Mouse (Mus musculus) stomach, embryonic 15.5 days (tissue): ENCODE results near the gene Ttc39b. TPM values are rescaled to one million over a fixed set of nuclear protein-coding genes. Genes with fewer than 3 reads are reported as not detected.

Experiments used
- ATAC-seq: fragments of 200-750 bp; cut with Nextera tagmentation; 2 replicates; pipeline ENCODE4 v1.8.0; 2017; ENCODE audit warnings: low read depth, moderate number of reproducible peaks, moderate TSS enrichment; ENCODE audit not compliant: insufficient read depth, low FRiP score
- H3K27ac ChIP-seq: fragments of 300-500 bp; sonication (generic); 2 replicates; pipeline ENCODE4 v1.5.1; 2015; ENCODE audit warnings: mild to moderate bottlenecking, inconsistent platforms
- H3K27me3 ChIP-seq: fragments of 300-500 bp; sonication (generic); replicated peaks from 2 replicates; pipeline ENCODE4 v1.6.1; 2015; ENCODE audit warnings: inconsistent platforms
- H3K36me3 ChIP-seq: fragments of 300-500 bp; sonication (generic); 2 replicates; pipeline ENCODE4 v1.6.1; 2015; ENCODE audit warnings: inconsistent platforms
- H3K4me1 ChIP-seq: fragments of 300-500 bp; sonication (generic); 2 replicates; pipeline ENCODE4 v1.6.1; 2015; ENCODE audit warnings: inconsistent platforms
- H3K4me2 ChIP-seq: fragments of 300-500 bp; sonication (generic); 2 replicates; pipeline ENCODE4 v1.6.1; 2015; ENCODE audit warnings: mild to moderate bottlenecking, inconsistent platforms
- H3K4me3 ChIP-seq: fragments of 300-500 bp; sonication (generic); replicated peaks from 2 replicates; pipeline ENCODE4 v1.5.1; 2015; ENCODE audit warnings: inconsistent platforms
- H3K9ac ChIP-seq: fragments of 300-500 bp; sonication (generic); 2 replicates; pipeline ENCODE4 v1.6.1; 2015; ENCODE audit warnings: inconsistent platforms
- H3K9me3 ChIP-seq: fragments of 300-500 bp; sonication (generic); 2 replicates; pipeline ENCODE4 v1.6.1; 2016; ENCODE audit warnings: inconsistent platforms
- WGBS: fragments of 180-500 bp; shearing (Covaris S2); methylation state at CpG from one replicate; pipeline ENCODE4 v1.1.7; 2015; 5-methylcytosine and 5-hydroxymethylcytosine counted together
- polyA plus RNA-seq: library from polyadenylated mRNA; unstranded; fragments of >200 nt; fragmentation: Nextera tagmentation; extraction: Ambion mirVana; gene quantifications from 2 replicates; pipeline ENCODE4 v1.2.1, GENCODE M21; 2015

Gene Ttc39b
- polyA plus RNA-seq, 1 experiment from 2014 or later, result 3.3 TPM

DNA sequence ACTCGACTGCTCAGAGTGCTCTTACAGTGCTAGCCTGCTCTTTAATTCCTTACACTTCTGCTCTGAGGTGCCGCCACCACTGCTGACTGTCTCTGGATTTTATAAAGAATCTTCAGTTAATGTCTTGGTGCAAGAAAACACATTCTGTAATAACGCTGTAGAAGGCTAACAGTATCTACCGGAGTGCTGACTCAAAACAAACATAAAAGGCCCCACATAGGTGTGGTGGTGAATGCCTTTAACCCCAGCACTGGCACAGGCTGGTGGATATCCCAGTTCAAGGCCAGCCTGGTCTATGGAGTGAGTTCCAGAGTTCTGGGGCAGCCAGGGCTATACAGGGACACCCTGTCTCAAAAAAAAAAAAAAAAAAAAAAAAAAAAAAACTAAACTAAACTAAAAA lies 8.1 kb downstream of the Ttc39b start:
- Histone ChIP-seq H3K9me3 (no peaks in the 10 kb centered on the region), H3K4me3 (no peak overlapping the region), H3K27ac (peak overlapping the region; percentile 21; the same call in 1 of the 2 replicates), H3K4me2 (peak overlapping the region; percentile 35; the same call in 1 of the 2 replicates), H3K36me3 (no peaks in the 10 kb centered on the region), H3K27me3 (no peaks in the 10 kb centered on the region), H3K9ac (no peak overlapping the region), H3K4me1 (peaks cover 12% of the 10 kb centered on the region; the same call in 1 of the 2 replicates)
- WGBS, result 65% methylated on average over 4 of the region's 4 CpGs
- ATAC-seq, result no peak

DNA sequence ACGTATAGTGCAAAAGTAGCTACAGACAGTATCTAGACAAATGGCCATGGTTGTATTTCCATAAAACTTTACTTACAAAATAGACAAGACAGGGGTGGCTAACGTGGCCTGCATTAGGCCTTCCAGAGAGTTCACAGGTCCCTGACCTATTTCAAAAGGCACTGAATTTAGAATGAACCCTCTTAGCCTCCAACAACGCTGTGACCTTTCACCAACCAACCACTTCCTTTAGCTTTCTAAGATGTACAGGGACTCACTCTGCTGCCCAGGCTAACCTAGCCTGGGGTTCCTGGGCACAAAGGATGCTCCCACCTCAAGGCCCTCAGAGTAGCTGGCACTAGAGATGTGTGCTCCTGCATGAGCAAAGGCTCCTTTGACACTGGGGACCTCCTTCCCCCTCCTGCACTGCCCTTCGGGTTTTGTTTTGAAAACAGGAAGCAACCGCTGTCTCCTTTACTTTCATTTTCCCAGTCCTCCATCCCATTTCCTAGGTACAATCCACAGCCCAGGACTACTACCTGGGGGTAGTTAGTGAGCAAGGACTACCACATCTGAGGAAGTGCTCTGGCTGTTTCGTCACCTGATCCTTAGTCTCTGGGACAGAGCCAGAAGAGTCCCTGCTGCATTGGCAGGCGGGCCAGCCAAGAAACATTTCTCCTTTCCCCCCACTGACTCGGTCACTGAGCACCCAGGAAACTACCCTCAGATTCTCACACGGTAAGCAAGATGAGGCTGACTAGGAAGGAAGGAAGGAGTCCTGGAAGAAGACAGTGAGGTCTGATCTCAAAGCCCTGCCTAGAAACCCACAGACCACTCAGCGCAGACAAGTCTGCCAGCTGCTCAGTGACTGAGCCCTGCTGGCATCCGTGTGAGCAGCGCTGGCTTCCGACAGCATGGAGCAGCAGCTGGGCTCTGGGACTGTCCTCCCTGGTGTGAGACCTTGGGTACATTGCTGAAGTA lies 8.9 kb downstream of the Ttc39b start:
- Histone ChIP-seq H3K27me3 (no peaks in the 10 kb centered on the region), H3K4me1 (peaks cover 12% of the 10 kb centered on the region; the same call in 1 of the 2 replicates), H3K27ac (peak overlapping the region; percentile 21; the same call in 1 of the 2 replicates), H3K4me2 (peak overlapping the region; percentile 35), H3K9me3 (no peaks in the 10 kb centered on the region), H3K4me3 (0 out of 2 replicates have a peak overlapping the region, but pooled peaks have one; percentile 14), H3K9ac (no peak overlapping the region), H3K36me3 (no peaks in the 10 kb centered on the region)
- WGBS, result 50% methylated on average over 13 of the region's 13 CpGs
- 0 out of 2 replicates have a peak, but pooled peaks have one; percentile 19 for ATAC-seq

DNA sequence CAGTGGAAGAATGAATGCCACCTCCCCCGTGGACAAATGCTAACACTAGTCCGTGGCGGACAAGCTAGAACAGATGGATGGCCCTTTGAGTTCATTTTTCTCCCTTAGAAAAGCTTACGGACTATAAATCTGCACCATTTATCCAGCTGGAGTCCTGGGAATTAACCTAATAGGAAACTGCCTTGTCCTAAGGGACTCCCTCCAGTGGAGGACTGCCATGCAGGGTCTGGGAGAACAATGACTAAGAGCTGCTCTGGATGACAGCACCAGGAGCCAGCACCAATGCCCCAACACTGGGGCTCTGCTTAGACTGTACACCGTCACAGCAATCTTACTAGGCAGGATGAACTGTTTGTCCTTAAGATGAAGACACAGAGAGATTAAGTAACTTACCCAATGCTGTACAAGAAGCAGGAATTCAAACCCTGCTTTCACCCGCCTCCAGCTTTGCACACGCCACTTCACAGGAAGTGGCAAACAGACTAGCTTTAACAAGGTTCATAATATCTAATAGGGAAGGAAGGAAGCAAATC lies 9.7 kb downstream of the Ttc39b start:
- no peak for ATAC-seq
- Histone ChIP-seq H3K27me3 (no peaks in the 10 kb centered on the region), H3K9me3 (no peaks in the 10 kb centered on the region), H3K4me3 (no peak overlapping the region), H3K9ac (no peak overlapping the region), H3K36me3 (no peaks in the 10 kb centered on the region), H3K4me2 (no peak overlapping the region), H3K4me1 (peaks cover 12% of the 10 kb centered on the region; the same call in 1 of the 2 replicates), H3K27ac (no peak overlapping the region)
- WGBS, result 62% methylated on average over 7 of the region's 7 CpGs

DNA sequence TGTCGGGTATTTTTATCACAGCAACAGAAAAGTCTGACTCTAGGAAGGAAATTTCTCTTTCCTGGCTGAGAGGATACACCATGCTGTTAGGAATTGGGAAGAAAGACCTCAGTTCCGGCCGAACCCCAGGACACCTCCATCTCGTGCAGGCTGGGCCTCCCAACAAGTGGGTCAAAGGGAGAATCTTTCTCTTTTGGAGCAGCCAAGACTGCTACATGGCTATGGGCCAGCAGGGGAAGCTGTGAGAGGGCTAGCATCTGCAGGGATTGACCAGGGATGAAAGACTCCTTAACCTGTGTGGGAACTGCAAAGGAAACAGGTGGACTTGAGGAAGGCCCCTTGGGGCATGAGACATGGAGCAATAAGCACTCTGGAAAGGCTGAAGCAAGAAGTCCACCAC lies 11.7 kb downstream of the Ttc39b start:
- no peak overlapping the region for H3K4me2 ChIP-seq
- no peak for ATAC-seq

DNA sequence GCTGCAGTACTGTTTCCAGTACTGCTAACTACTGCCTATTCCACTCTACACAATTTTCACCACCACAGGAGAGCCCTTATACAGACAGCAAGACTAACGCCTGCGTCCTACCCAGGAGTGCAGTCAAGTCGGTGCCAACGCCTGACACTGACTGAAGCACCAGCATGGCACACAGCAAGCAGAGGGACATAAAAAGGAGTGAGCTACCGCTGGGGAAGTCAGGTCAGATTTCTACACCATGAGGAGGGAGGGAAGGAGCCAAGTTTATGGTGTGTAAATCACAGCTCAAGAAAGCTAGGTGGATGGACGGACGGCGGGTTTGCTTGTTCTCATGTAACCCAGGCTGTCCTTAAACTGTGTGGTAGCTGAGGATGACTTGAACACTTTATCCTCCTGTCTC lies 12.6 kb downstream of the Ttc39b start:
- 90% methylated on average over 8 of the region's 8 CpGs for WGBS
- Histone ChIP-seq H3K4me1 (peaks cover 23% of the 10 kb centered on the region; the same call in 1 of the 2 replicates), H3K4me3 (no peak overlapping the region), H3K9me3 (no peaks in the 10 kb centered on the region), H3K4me2 (no peak overlapping the region), H3K9ac (no peak overlapping the region), H3K27ac (no peak overlapping the region), H3K27me3 (no peaks in the 10 kb centered on the region), H3K36me3 (no peaks in the 10 kb centered on the region)
- ATAC-seq, result no peak

More for the DNA sequence above, 11.7 kb downstream of the Ttc39b start:
- Histone ChIP-seq H3K9me3 (no peaks in the 10 kb centered on the region), H3K36me3 (no peaks in the 10 kb centered on the region), H3K4me3 (no peak overlapping the region), H3K27ac (no peak overlapping the region), H3K27me3 (no peaks in the 10 kb centered on the region), H3K9ac (no peak overlapping the region), H3K4me1 (peaks cover 23% of the 10 kb centered on the region; the same call in 1 of the 2 replicates)
- 80% methylated on average over 4 of the region's 4 CpGs for WGBS

DNA sequence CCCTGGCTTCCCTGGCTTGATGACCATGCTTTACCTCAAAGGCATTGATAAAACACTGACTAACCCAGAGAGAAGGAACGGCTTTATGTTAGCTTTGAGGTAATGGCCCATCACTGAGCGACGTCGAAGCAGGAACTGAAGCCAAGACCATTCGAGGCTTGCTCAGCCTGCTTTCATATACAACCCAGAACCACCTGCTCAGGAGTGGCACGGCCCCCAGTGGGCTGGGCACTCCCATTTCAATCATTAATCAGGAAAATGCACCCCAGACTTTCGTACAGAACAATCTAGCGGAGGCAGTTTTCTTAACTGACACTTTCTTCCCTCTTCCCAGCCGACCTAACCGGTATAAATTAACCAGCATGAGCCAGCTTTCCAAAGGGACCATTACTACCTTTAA lies 13.1 kb downstream of the Ttc39b start:
- Histone ChIP-seq H3K9me3 (no peaks in the 10 kb centered on the region), H3K4me3 (no peak overlapping the region), H3K9ac (no peak overlapping the region), H3K27ac (no peak overlapping the region), H3K4me1 (peaks cover 23% of the 10 kb centered on the region; the same call in 1 of the 2 replicates), H3K4me2 (no peak overlapping the region), H3K27me3 (no peaks in the 10 kb centered on the region), H3K36me3 (no peaks in the 10 kb centered on the region)
- 61% methylated on average over 10 of the region's 10 CpGs for WGBS
- ATAC-seq, result no peak

DNA sequence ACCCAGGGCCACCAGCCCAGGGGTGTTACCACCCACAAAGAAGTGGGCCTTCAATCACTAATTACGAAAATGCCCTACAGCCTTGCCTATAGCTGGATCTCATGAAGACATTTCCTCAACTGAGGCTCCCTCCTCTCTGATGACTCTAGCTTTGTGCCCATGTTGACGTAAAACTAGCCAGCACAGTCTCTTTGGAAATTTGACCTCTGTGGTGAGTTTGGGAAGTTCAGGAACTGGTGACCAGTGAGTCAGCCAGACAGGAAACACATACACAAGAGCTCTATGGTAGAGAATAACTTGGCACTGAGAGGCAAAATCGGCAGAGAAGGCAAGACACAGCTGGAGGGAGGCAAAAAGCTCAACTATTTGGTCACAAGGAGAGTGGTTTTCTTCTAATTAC lies 15.1 kb downstream of the Ttc39b start:
- no peak overlapping the region for H3K9ac ChIP-seq
- no peak overlapping the region for H3K27ac ChIP-seq
- H3K4me2 ChIP-seq, result no peak overlapping the region
- no peak for ATAC-seq
- H3K27me3 ChIP-seq, result no peaks in the 10 kb centered on the region
- WGBS, result 72% methylated on average over 3 of the region's 3 CpGs
- H3K36me3 ChIP-seq, result no peaks in the 10 kb centered on the region
- 0 out of 2 replicates have a peak, but pooled peaks cover 11% of the 10 kb centered on the region for H3K4me1 ChIP-seq
- no peaks in the 10 kb centered on the region for H3K9me3 ChIP-seq
- H3K4me3 ChIP-seq, result no peak overlapping the region

DNA sequence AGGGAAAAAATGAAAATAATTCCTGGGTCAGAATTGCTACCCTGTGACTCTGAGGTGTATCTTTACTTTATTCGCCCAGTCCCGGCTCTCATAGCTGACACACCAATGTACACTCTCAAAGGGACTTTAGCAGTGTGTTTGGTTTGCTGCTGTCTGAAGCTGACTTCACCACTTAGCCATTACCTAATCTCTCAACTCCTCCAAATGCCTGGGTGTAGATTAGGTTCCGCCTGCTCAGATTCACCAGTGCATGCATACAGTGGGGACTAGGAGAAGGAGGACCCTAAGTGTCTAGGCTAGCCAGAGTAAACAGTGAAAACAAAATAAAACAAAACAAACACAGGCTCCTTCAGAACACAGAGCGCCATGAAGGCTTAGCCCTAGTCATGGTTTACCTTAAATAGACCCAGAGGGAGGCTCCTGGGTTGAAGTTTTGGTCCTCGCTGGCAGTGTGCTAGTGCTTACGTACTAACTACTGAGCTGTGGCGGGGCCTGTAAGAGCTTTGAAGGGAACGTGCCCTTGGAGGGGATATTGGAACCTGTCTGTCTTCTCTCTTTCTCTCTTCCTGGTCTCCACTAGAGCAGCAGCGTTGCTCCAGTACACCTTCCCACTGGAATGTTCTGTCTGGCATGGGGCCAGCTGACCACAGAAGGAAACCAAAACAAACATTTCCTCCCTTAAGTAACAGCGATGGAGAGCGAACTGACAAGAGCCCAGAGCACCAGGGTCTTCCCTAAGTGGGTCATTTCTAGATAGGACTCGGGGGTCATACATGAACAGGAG lies 16.2 kb downstream of the Ttc39b start:
- H3K36me3 ChIP-seq, result no peaks in the 10 kb centered on the region
- no peaks in the 10 kb centered on the region for H3K9me3 ChIP-seq
- H3K9ac ChIP-seq, result no peak overlapping the region
- no peak overlapping the region for H3K4me3 ChIP-seq
- peak overlapping the region; percentile 41; the same call in 1 of the 2 replicates for H3K27ac ChIP-seq
- H3K27me3 ChIP-seq, result no peaks in the 10 kb centered on the region
- peaks cover 11% of the 10 kb centered on the region; the same call in 1 of the 2 replicates for H3K4me1 ChIP-seq
- ATAC-seq, result peak; percentile 78
- no peak overlapping the region for H3K4me2 ChIP-seq
- 52% methylated on average over 12 of the region's 12 CpGs for WGBS

DNA sequence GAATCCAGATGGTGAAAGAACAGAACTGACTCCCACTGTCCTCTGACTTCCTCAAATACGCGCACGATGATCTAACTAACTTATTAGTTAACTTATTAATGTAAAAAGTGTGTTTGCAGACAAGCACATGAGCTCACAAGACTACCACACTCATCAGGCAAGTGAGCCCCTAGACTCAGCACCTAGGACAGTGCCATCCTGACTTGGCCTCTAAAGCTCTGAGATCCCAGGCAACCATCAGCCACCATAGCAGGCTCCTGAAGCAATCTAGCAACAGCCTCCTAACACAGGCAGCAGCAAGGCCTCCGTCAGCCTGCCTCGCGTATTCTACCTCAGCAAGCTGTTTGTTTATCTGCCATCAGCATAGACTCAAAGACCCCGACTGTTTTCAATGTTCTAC lies 17.2 kb downstream of the Ttc39b start:
- 84% methylated on average over 7 of the region's 7 CpGs for WGBS
- H3K9me3 ChIP-seq, result no peaks in the 10 kb centered on the region
- ATAC-seq, result no peak
- H3K4me1 ChIP-seq, result peaks cover 13% of the 10 kb centered on the region; the same call in 1 of the 2 replicates
- no peak overlapping the region for H3K27ac ChIP-seq
- no peaks in the 10 kb centered on the region for H3K27me3 ChIP-seq
- no peaks in the 10 kb centered on the region for H3K36me3 ChIP-seq
- H3K4me3 ChIP-seq, result no peak overlapping the region
- no peak overlapping the region for H3K4me2 ChIP-seq
- H3K9ac ChIP-seq, result no peak overlapping the region

DNA sequence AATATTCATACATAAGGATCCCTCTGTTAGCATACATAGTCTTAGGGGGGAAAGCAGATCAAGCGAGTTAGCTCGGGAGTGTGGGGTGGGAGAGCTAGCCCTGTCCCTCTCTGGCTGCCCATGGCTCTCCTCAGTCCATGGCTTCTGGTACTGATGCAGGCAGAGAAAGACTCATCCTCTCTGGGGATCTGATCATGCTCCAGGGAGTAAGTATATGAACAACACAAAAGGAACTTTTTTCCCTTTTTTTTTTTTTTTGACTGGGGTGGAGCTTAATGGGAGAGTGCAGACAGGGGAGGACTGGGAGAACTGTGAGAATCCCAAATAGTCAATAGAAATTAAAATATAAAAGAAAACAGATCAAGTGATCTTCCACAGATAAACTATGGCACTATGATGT lies 19.0 kb downstream of the Ttc39b start:
- ATAC-seq, result no peak

More for the DNA sequence above, 19.0 kb downstream of the Ttc39b start:
- no peak overlapping the region for H3K4me2 ChIP-seq
- H3K27ac ChIP-seq, result no peak overlapping the region
- no peaks in the 10 kb centered on the region for H3K27me3 ChIP-seq
- no peak overlapping the region for H3K9ac ChIP-seq
- H3K4me1 ChIP-seq, result peaks cover 13% of the 10 kb centered on the region; the same call in 1 of the 2 replicates
- H3K4me3 ChIP-seq, result no peak overlapping the region
- WGBS, result 83% methylated on average over 2 of the region's 2 CpGs
- no peaks in the 10 kb centered on the region for H3K9me3 ChIP-seq
- no peaks in the 10 kb centered on the region for H3K36me3 ChIP-seq
